Mouse (Mus musculus) v-Abl transformed pro-B cells (cell line): Measurements from ENCODE around the gene Etnk2.

ENCODE experiments used
- in situ Hi-C, 2 experiments: fragments of 400-800 bp; cut with MboI; formaldehyde crosslinking; loops; one replicate each; pipeline ENCODE4 v1.15.1; 2025; ENCODE audit not compliant: unreplicated experiment in 2 of 2

The Etnk2 gene

GRCm38 (mm10) chr1:133347693-133348520 is 15.5 kb upstream of the Etnk2 start:
- in situ Hi-C loops = no loop called here

- in situ Hi-C loops = loop anchor here (5.0 to 10.0 kb wide), 2 partner anchors 33 to 315 kb away; partner anchors contain the start of gene Mdm4 (in 2 of the 2)
Observed at GRCm38 (mm10) chr1:133350210-133350609, 13.2 kb upstream of the Etnk2 start, which contains the start of gene Ren1. Gene Ren1 (plus strand): TSS chr1:133350510.

- in situ Hi-C loops = loop anchor here (5.0 to 10.0 kb wide), 2 partner anchors 34 to 317 kb away; partner anchors contain the start of gene Mdm4 (in 2 of the 2)
Observed at GRCm38 (mm10) chr1:133351762-133352161, 11.6 kb upstream of the Etnk2 start.

- in situ Hi-C loops = loop anchor here (5.0 to 10.0 kb wide), 2 partner anchors 36 to 319 kb away; partner anchors contain the start of gene Mdm4 (in 2 of the 2)
Observed at GRCm38 (mm10) chr1:133353371-133353809, 10.0 kb upstream of the Etnk2 start.

- in situ Hi-C loops = loop anchor here (10.0 kb wide), 1 partner anchor 321 kb away; the partner anchor contains the start of gene Mdm4 (in 2 of the 2)
Observed at GRCm38 (mm10) chr1:133355469-133355868, 7.9 kb upstream of the Etnk2 start.

GRCm38 (mm10) chr1:133355912-133356311 is 7.5 kb upstream of the Etnk2 start:
- in situ Hi-C loops = loop anchor here (10.0 kb wide), 1 partner anchor 321 kb away; the partner anchor contains the start of gene Mdm4 (in 2 of the 2)

- in situ Hi-C loops = loop anchor here (10.0 kb wide), 1 partner anchor 322 kb away; the partner anchor contains the start of gene Mdm4 (in 2 of the 2)
Observed at GRCm38 (mm10) chr1:133356330-133356729, 7.0 kb upstream of the Etnk2 start.

- in situ Hi-C loops = no loop called here
Observed at GRCm38 (mm10) chr1:133361006-133361405, 2.4 kb upstream of the Etnk2 start.

- in situ Hi-C loops = no loop called here
Observed at GRCm38 (mm10) chr1:133362103-133362502, 1.3 kb upstream of the Etnk2 start.

- in situ Hi-C loops = no loop called here
Observed at GRCm38 (mm10) chr1:133364022-133364630, 754 bp downstream of the Etnk2 start.

- in situ Hi-C loops = no loop called here
Observed at GRCm38 (mm10) chr1:133364890-133365289, 1.5 kb downstream of the Etnk2 start.

GRCm38 (mm10) chr1:133366951-133367605 is 3.7 kb downstream of the Etnk2 start:
- in situ Hi-C loops = no loop called here

GRCm38 (mm10) chr1:133367606-133368488 is 4.5 kb downstream of the Etnk2 start:
- in situ Hi-C loops = no loop called here

GRCm38 (mm10) chr1:133368644-133369043 is 5.3 kb downstream of the Etnk2 start:
- in situ Hi-C loops = no loop called here

- in situ Hi-C loops = loop anchor here in 1 of 2 experiments (10.0 kb wide), 2 partner anchors 56 to 196 kb away; no protein-coding TSS in a partner anchor
Observed at GRCm38 (mm10) chr1:133370352-133370751, 7.0 kb downstream of the Etnk2 start.

- in situ Hi-C loops = loop anchor here in 1 of 2 experiments (10.0 kb wide), 2 partner anchors 57 to 197 kb away; no protein-coding TSS in a partner anchor
Observed at GRCm38 (mm10) chr1:133371431-133371830, 8.1 kb downstream of the Etnk2 start.

GRCm38 (mm10) chr1:133372113-133372512 is 8.7 kb downstream of the Etnk2 start:
- in situ Hi-C loops = loop anchor here in 1 of 2 experiments (10.0 kb wide), 2 partner anchors 57 to 197 kb away; no protein-coding TSS in a partner anchor

- in situ Hi-C loops = loop anchor here in 1 of 2 experiments (10.0 kb wide), 2 partner anchors 61 to 201 kb away; no protein-coding TSS in a partner anchor
Observed at GRCm38 (mm10) chr1:133375696-133376346, 12.4 kb downstream of the Etnk2 start.

GRCm38 (mm10) chr1:133377547-133377946 is 14.2 kb downstream of the Etnk2 start:
- in situ Hi-C loops = loop anchor here in 1 of 2 experiments (10.0 kb wide), 2 partner anchors 63 to 203 kb away; no protein-coding TSS in a partner anchor
